In the genomic region with DNA sequence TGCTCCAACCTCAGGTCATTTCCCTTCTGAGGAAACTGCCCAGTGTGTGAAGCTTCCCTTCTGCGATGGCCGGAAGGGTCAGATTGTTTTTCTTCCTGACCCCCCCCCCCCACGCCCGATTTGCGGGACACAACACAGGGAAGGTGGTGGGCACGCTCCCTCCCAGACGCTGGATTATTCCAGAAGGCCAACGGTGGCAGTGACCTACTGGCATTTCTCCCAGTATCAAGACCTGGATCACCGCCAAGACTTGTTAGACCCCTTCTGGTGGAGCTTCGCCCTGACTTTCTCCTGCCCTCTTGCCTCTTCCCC, we compare ENCODE assay signal across 8 mouse cellular contexts.
A peak's percentile ranks its signal among the peaks of the same experiment; 100 is the strongest.
DNase-seq lines count a peak whose midpoint lies in the region; ATAC-seq and TF ChIP-seq lines count a peak whose summit lies in the region.
"Had no signal": no experiment of that assay in that cellular context is flagged by ENCODE, and none has a peak within 500 bp of the region (broad histone marks: within the 10 kb centered on the region; RNA-seq: fewer than 3 reads in every experiment).

No protein-coding gene starts in this region.

- H3K36me3 ChIP-seq in heart, embryonic 15.5 days, result no peaks in the 10 kb centered on the region
- H3K36me3 ChIP-seq in liver, adult 2 months (ENCODE audit: control insufficient read depth, insufficient read depth, low read length), result no peaks in the 10 kb centered on the region

- no peak overlapping the region for H3K4me3 ChIP-seq in heart, embryonic 15.5 days
- H3K4me3 ChIP-seq in liver, adult 2 months (ENCODE audit: insufficient read depth, low read depth, low read length), result no peak overlapping the region
- H3K4me3 ChIP-seq: myocyte had no signal

- H3K27ac ChIP-seq in heart, embryonic 15.5 days, result peak overlapping the region; percentile 65
- peak overlapping the region; percentile 37; the same call in 1 of the 2 replicates for H3K27ac ChIP-seq in liver, adult 2 months (replicated peaks; ENCODE audit: insufficient read depth, low read depth, low read length)

- TF ChIP-seq POLR2A in liver, adult 2 months (IDR thresholded peaks at IDR 0.05; ENCODE audit: extremely low read depth, insufficient read depth, low read length), result no peak

- H3K27me3 ChIP-seq in heart, embryonic 15.5 days, result no peaks in the 10 kb centered on the region
- H3K27me3 ChIP-seq in liver, adult 2 months (ENCODE audit: control insufficient read depth, insufficient read depth, low read length), result no peaks in the 10 kb centered on the region

- no peak for TF ChIP-seq CTCF in liver, adult 2 months (IDR thresholded peaks at IDR 0.05; ENCODE audit: low read depth, low read length)

- peak overlapping the region; percentile 14; the same call in 1 of the 2 replicates for H3K4me2 ChIP-seq in heart, embryonic 15.5 days

- peak; percentile 70 for ATAC-seq in heart, embryonic 15.5 days (replicated peaks; ENCODE audit: insufficient number of reproducible peaks, insufficient read depth, low FRiP score, low read depth)

- peak; percentile 33 for DNase-seq in right cerebral cortex, postnatal 4 days
- no peak for DNase-seq in right cerebral cortex, adult 18-20 months
- peak; percentile 13 for DNase-seq in liver, adult 2 months (ENCODE audit: extremely low read depth, low read depth, low spot score)
- DNase-seq in thymus, postnatal 10 days (ENCODE audit: low spot score in 2 of 2), result no peak
- no peak for DNase-seq in Muller cell, postnatal 12 days (ENCODE audit: inconsistent ontology term)
- no peak for DNase-seq in thymus, postnatal 25 days

- no peaks in the 10 kb centered on the region for H3K9me3 ChIP-seq in heart, embryonic 15.5 days (replicated peaks)

- no peak overlapping the region for H3K9ac ChIP-seq in heart, embryonic 15.5 days
- H3K9ac ChIP-seq in liver, adult 2 months (ENCODE audit: low read depth, low read length), result no peak overlapping the region

- peaks cover 25% of the 10 kb centered on the region for H3K4me1 ChIP-seq in heart, embryonic 15.5 days (replicated peaks)
- peaks cover 6% of the 10 kb centered on the region for H3K4me1 ChIP-seq in liver, adult 2 months (ENCODE audit: control insufficient read depth, insufficient read depth, low read length)

- 12% methylated on average over 10 of the region's 10 CpGs for WGBS in heart, embryonic 15.5 days
- 50% methylated on average over 10 of the region's 10 CpGs for WGBS in liver, adult 2 months

- no peaks in the 10 kb centered on the region for H3K79me2 ChIP-seq in liver, adult 2 months (ENCODE audit: control insufficient read depth, insufficient read depth, low read length)

Comparison
In these comparisons a context has a peak if more than half of its experiments do, and no peak if none do; other contexts are left out.
1. DNase-seq: peak in right cerebral cortex, postnatal 4 days (single experiment) and liver, adult 2 months (single experiment); none in right cerebral cortex, adult 18-20 months (single experiment), thymus, postnatal 10 days (0 of 2), Muller cell, postnatal 12 days (single experiment) and thymus, postnatal 25 days (single experiment).